Mouse (Mus musculus): ENCODE measurements at regions not wholly inside any gene's neighbourhood (a gene's known extent, or its start where the extent isn't known, plus 50 kb on each side); places are given as distances from the start of the nearest gene placed in this dataset.

- H3K27me3 ChIP-seq (ENCODE audit: control insufficient read depth, insufficient read depth, low read length), result no peaks in the 10 kb centered on the region
- H3K79me2 ChIP-seq (ENCODE audit: control insufficient read depth, insufficient read depth, low read length), result no peaks in the 10 kb centered on the region
- no peak overlapping the region for H3K9ac ChIP-seq (ENCODE audit: low read depth, low read length)
- no peak overlapping the region for H3K27ac ChIP-seq (replicated peaks; ENCODE audit: insufficient read depth, low read depth, low read length)
- TF ChIP-seq POLR2A (IDR thresholded peaks at IDR 0.05; ENCODE audit: extremely low read depth, insufficient read depth, low read length) (no peak), CTCF (IDR thresholded peaks at IDR 0.05; ENCODE audit: low read depth, low read length) (no peak)
- H3K4me1 ChIP-seq (ENCODE audit: control insufficient read depth, insufficient read depth, low read length), result no peaks in the 10 kb centered on the region
- no peak overlapping the region for H3K4me3 ChIP-seq (ENCODE audit: insufficient read depth, low read depth, low read length)
- no peak for DNase-seq (ENCODE audit: extremely low read depth, low read depth, low spot score)
- H3K36me3 ChIP-seq (ENCODE audit: control insufficient read depth, insufficient read depth, low read length), result no peaks in the 10 kb centered on the region
These were observed 731.2 kb upstream of the Ndn start for GRCm38 (mm10) chr7:61615156-61615555.

GRCm38 (mm10) chr7:61644893-61645545, 701.4 kb upstream of the Ndn start:
- H3K27me3 ChIP-seq (ENCODE audit: control insufficient read depth, insufficient read depth, low read length), result no peaks in the 10 kb centered on the region
- DNase-seq (ENCODE audit: extremely low read depth, low read depth, low spot score), result no peak
- H3K27ac ChIP-seq (replicated peaks; ENCODE audit: insufficient read depth, low read depth, low read length), result no peak overlapping the region
- WGBS, result 67% methylated on average over 4 of the region's 4 CpGs
- TF ChIP-seq POLR2A (IDR thresholded peaks at IDR 0.05; ENCODE audit: extremely low read depth, insufficient read depth, low read length), result no peak
- no peak for TF ChIP-seq CTCF (IDR thresholded peaks at IDR 0.05; ENCODE audit: low read depth, low read length)
- no peaks in the 10 kb centered on the region for H3K4me1 ChIP-seq (ENCODE audit: control insufficient read depth, insufficient read depth, low read length)
- H3K36me3 ChIP-seq (ENCODE audit: control insufficient read depth, insufficient read depth, low read length), result no peaks in the 10 kb centered on the region
- no peak overlapping the region for H3K9ac ChIP-seq (ENCODE audit: low read depth, low read length)
- no peaks in the 10 kb centered on the region for H3K79me2 ChIP-seq (ENCODE audit: control insufficient read depth, insufficient read depth, low read length)
- H3K4me3 ChIP-seq (ENCODE audit: insufficient read depth, low read depth, low read length), result no peak overlapping the region

DNA sequence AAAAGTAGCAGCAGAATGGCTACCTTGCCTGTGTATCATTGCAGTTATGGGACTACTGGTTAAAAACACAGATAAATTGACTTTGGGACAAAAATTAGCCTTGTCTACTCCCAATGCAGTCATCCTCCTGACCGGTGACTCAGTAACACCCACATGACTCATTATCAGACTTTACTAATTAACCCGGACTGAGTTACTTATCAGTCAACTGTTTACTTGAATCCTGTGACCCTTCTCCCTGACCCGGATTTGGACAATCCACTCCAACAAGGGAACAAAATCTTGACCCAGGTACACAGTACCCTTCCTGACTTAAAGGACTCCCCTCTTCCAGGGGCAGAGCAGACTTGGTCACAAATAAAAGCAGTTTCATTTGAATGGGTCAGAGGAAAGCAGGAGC, 688.3 kb upstream of the Ndn start:
- no peak overlapping the region for H3K27ac ChIP-seq (replicated peaks; ENCODE audit: insufficient read depth, low read depth, low read length)
- 31% methylated on average over 3 of the region's 3 CpGs for WGBS
- H3K4me1 ChIP-seq (ENCODE audit: control insufficient read depth, insufficient read depth, low read length), result no peaks in the 10 kb centered on the region
- H3K79me2 ChIP-seq (ENCODE audit: control insufficient read depth, insufficient read depth, low read length), result no peaks in the 10 kb centered on the region
- no peaks in the 10 kb centered on the region for H3K27me3 ChIP-seq (ENCODE audit: control insufficient read depth, insufficient read depth, low read length)
- H3K36me3 ChIP-seq (ENCODE audit: control insufficient read depth, insufficient read depth, low read length), result no peaks in the 10 kb centered on the region
- H3K4me3 ChIP-seq (ENCODE audit: insufficient read depth, low read depth, low read length), result no peak overlapping the region
- no peak overlapping the region for H3K9ac ChIP-seq (ENCODE audit: low read depth, low read length)
- DNase-seq (ENCODE audit: extremely low read depth, low read depth, low spot score), result peak; percentile 80
- no peak for TF ChIP-seq CTCF (IDR thresholded peaks at IDR 0.05; ENCODE audit: low read depth, low read length)
- no peak for TF ChIP-seq POLR2A (IDR thresholded peaks at IDR 0.05; ENCODE audit: extremely low read depth, insufficient read depth, low read length)

DNA sequence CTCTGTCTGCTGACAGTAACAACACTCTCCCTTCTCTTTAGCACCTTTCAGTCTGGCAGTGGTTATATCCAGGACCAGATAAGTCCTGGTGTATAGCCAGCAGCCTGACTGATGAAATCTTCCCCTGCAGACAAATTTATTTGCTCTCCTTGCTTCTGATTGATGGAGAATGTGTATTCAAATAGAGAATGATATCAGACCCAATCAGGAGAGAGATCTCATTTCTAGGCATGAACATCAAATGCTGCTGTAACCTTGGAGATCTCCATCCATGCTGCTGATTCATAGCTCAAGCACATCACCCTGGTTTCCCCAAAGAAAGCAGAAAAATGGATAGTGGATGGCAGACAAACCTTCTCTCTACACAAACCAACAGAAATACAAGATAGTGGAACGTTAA, 663.3 kb upstream of the Ndn start:
- Histone ChIP-seq H3K36me3 (ENCODE audit: control insufficient read depth, insufficient read depth, low read length) (no peaks in the 10 kb centered on the region), H3K79me2 (ENCODE audit: control insufficient read depth, insufficient read depth, low read length) (no peaks in the 10 kb centered on the region), H3K27ac (replicated peaks; ENCODE audit: insufficient read depth, low read depth, low read length) (no peak overlapping the region), H3K9ac (ENCODE audit: low read depth, low read length) (no peak overlapping the region), H3K4me1 (ENCODE audit: control insufficient read depth, insufficient read depth, low read length) (no peaks in the 10 kb centered on the region), H3K4me3 (ENCODE audit: insufficient read depth, low read depth, low read length) (no peak overlapping the region), H3K27me3 (ENCODE audit: control insufficient read depth, insufficient read depth, low read length) (no peaks in the 10 kb centered on the region)
- DNase-seq (ENCODE audit: extremely low read depth, low read depth, low spot score), result no peak
- TF ChIP-seq POLR2A (IDR thresholded peaks at IDR 0.05; ENCODE audit: extremely low read depth, insufficient read depth, low read length) (no peak), CTCF (IDR thresholded peaks at IDR 0.05; ENCODE audit: low read depth, low read length) (no peak)
- 44% methylated on average over 1 of the region's 1 CpGs for WGBS

GRCm38 (mm10) chr7:61685052-61685655, 661.2 kb upstream of the Ndn start:
- Histone ChIP-seq H3K36me3 (ENCODE audit: control insufficient read depth, insufficient read depth, low read length) (no peaks in the 10 kb centered on the region), H3K4me3 (ENCODE audit: insufficient read depth, low read depth, low read length) (no peak overlapping the region), H3K79me2 (ENCODE audit: control insufficient read depth, insufficient read depth, low read length) (no peaks in the 10 kb centered on the region), H3K27ac (replicated peaks; ENCODE audit: insufficient read depth, low read depth, low read length) (no peak overlapping the region), H3K4me1 (ENCODE audit: control insufficient read depth, insufficient read depth, low read length) (no peaks in the 10 kb centered on the region), H3K27me3 (ENCODE audit: control insufficient read depth, insufficient read depth, low read length) (no peaks in the 10 kb centered on the region), H3K9ac (ENCODE audit: low read depth, low read length) (no peak overlapping the region)
- DNase-seq (ENCODE audit: extremely low read depth, low read depth, low spot score), result peak; percentile 79
- TF ChIP-seq POLR2A (IDR thresholded peaks at IDR 0.05; ENCODE audit: extremely low read depth, insufficient read depth, low read length) (no peak), CTCF (IDR thresholded peaks at IDR 0.05; ENCODE audit: low read depth, low read length) (no peak)
- 59% methylated on average over 5 of the region's 5 CpGs for WGBS

DNA sequence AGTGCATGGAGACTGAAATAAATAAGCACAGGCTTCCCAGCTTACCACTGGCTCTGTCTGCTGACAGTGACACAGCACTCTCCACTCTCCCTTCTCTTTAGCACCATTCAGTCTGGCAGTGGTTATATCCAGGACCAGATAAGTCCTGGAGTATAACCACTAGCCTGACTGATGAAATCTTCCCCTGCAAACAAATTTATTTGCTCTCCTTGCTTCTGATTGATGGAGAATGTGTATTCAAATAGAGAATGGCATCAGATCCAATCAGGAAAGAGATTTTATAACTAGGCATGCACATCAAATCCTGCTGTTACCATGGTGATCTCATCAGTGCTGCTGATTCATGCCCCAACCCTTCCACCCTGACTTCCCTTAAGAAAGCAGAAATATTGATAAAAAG, 620.2 kb upstream of the Ndn start:
- no peaks in the 10 kb centered on the region for H3K4me1 ChIP-seq (ENCODE audit: control insufficient read depth, insufficient read depth, low read length)
- H3K9ac ChIP-seq (ENCODE audit: low read depth, low read length), result no peak overlapping the region
- no peak overlapping the region for H3K27ac ChIP-seq (replicated peaks; ENCODE audit: insufficient read depth, low read depth, low read length)
- H3K79me2 ChIP-seq (ENCODE audit: control insufficient read depth, insufficient read depth, low read length), result no peaks in the 10 kb centered on the region
- no peaks in the 10 kb centered on the region for H3K27me3 ChIP-seq (ENCODE audit: control insufficient read depth, insufficient read depth, low read length)
- DNase-seq (ENCODE audit: extremely low read depth, low read depth, low spot score), result no peak
- TF ChIP-seq CTCF (IDR thresholded peaks at IDR 0.05; ENCODE audit: low read depth, low read length), result no peak
- TF ChIP-seq POLR2A (IDR thresholded peaks at IDR 0.05; ENCODE audit: extremely low read depth, insufficient read depth, low read length), result no peak
- H3K36me3 ChIP-seq (ENCODE audit: control insufficient read depth, insufficient read depth, low read length), result no peaks in the 10 kb centered on the region
- H3K4me3 ChIP-seq (ENCODE audit: insufficient read depth, low read depth, low read length), result no peak overlapping the region
